ENCODE assay signal across 22 mouse cellular contexts in the genomic region with DNA sequence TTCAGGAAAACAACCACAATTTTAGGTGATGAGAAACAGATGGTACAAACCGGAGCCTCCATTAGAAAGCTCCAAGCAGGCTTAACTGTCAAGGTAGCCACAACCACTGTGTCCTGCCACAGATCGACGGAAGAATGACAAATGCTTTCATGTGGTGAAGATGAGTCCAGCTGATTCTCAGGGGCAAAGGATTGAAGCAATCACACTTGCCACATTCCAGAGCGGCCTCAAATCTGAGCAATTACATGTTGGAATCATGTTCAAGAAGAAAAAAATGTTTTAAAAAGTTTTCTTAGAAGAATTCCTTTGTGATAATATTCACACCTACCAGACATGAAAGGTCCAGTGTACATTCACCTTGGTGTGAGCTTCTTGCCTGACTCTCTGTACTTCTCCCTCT. TPM values are rescaled to one million over a fixed set of nuclear protein-coding genes. Genes with fewer than 3 reads are reported as not detected.
A peak's percentile ranks its signal among the peaks of the same experiment; 100 is the strongest.
DNase-seq lines count a peak whose midpoint lies in the region; ATAC-seq and TF ChIP-seq lines count a peak whose summit lies in the region.
"Had no signal": no experiment of that assay in that cellular context is flagged by ENCODE, and none has a peak within 500 bp of the region (broad histone marks: within the 10 kb centered on the region; RNA-seq: fewer than 3 reads in every experiment).

No protein-coding gene starts in this region.

- no peaks in the 10 kb centered on the region for H3K36me3 ChIP-seq in C2C12 (ENCODE audit: control insufficient read depth, insufficient read depth)
- H3K36me3 ChIP-seq in embryonic facial prominence, embryonic 10.5 days (replicated peaks) = no peaks in the 10 kb centered on the region
- no peaks in the 10 kb centered on the region for H3K36me3 ChIP-seq in myocyte (ENCODE audit: control insufficient read depth, insufficient read depth)
- no peaks in the 10 kb centered on the region for H3K36me3 ChIP-seq in forebrain, embryonic 15.5 days
- H3K36me3 ChIP-seq in hindbrain, embryonic 10.5 days = no peaks in the 10 kb centered on the region
- H3K36me3 ChIP-seq: embryonic facial prominence, embryonic 13.5 days; G1E had no signal

- no peak for ATAC-seq in forebrain, embryonic 15.5 days (replicated peaks)
- ATAC-seq: activated CD4-positive, CD25-positive, alpha-beta regulatory T cell, adult 4 months; CD4-positive, CD25-positive, alpha-beta regulatory T cell, adult 4 months; forebrain, embryonic 13.5 days; forebrain, embryonic 16.5 days; Patski had no signal

- H3K79me2 ChIP-seq in C2C12 (ENCODE audit: control insufficient read depth, insufficient read depth) (no peaks in the 10 kb centered on the region), myocyte (ENCODE audit: control insufficient read depth, insufficient read depth) (no peaks in the 10 kb centered on the region)

- H3K4me3 ChIP-seq in C2C12 (ENCODE audit: insufficient read depth, poor library complexity, severe bottlenecking) (no peak overlapping the region), myocyte (no peak overlapping the region)
- H3K4me3 ChIP-seq in embryonic facial prominence, embryonic 10.5 days = no peak overlapping the region
- no peak overlapping the region for H3K4me3 ChIP-seq in forebrain, embryonic 15.5 days
- no peak overlapping the region for H3K4me3 ChIP-seq in hindbrain, embryonic 10.5 days
- H3K4me3 ChIP-seq: embryonic facial prominence, embryonic 13.5 days; forebrain, embryonic 13.5 days had no signal

- peak; percentile 25 for DNase-seq in embryonic facial prominence, embryonic 10.5 days (ENCODE audit: low spot score)
- no peak for DNase-seq in heart, adult 8-10 months (ENCODE audit: low spot score)
- no peak for DNase-seq in hindbrain, embryonic 10.5 days (ENCODE audit: low spot score)
- DNase-seq: adrenal gland, adult 8-10 months; adrenal gland, postnatal 14 days; adrenal gland, postnatal 36 days; cerebellum, adult 11-12 months; cerebellum, adult 2 months; cerebellum, adult 9-10 months; cerebellum, postnatal 10 days; cerebellum, postnatal 25 days had no signal

- no peaks in the 10 kb centered on the region for H3K9me3 ChIP-seq in embryonic facial prominence, embryonic 10.5 days
- no peaks in the 10 kb centered on the region for H3K9me3 ChIP-seq in forebrain, embryonic 15.5 days
- H3K9me3 ChIP-seq in hindbrain, embryonic 10.5 days = no peaks in the 10 kb centered on the region
- H3K9me3 ChIP-seq: forebrain, embryonic 13.5 days; G1E had no signal

- H3K27me3 ChIP-seq in C2C12 (ENCODE audit: control insufficient read depth, insufficient read depth, insufficient read length) (no peaks in the 10 kb centered on the region), myocyte (ENCODE audit: control insufficient read depth, insufficient read depth, insufficient read length) (no peaks in the 10 kb centered on the region)
- no peaks in the 10 kb centered on the region for H3K27me3 ChIP-seq in embryonic facial prominence, embryonic 10.5 days (replicated peaks; ENCODE audit: low read depth, poor library complexity, severe bottlenecking)
- no peaks in the 10 kb centered on the region for H3K27me3 ChIP-seq in forebrain, embryonic 15.5 days
- no peaks in the 10 kb centered on the region for H3K27me3 ChIP-seq in hindbrain, embryonic 10.5 days (ENCODE audit: insufficient read depth, poor library complexity, severe bottlenecking)
- H3K27me3 ChIP-seq: CH12.LX; embryonic facial prominence, embryonic 13.5 days; forebrain, embryonic 13.5 days had no signal

- H3K4me1 ChIP-seq in embryonic facial prominence, embryonic 10.5 days = peaks cover 7% of the 10 kb centered on the region
- H3K4me1 ChIP-seq in forebrain, embryonic 15.5 days = no peaks in the 10 kb centered on the region
- H3K4me1 ChIP-seq in hindbrain, embryonic 10.5 days (replicated peaks) = no peaks in the 10 kb centered on the region
- H3K4me1 ChIP-seq: embryonic facial prominence, embryonic 13.5 days; forebrain, embryonic 13.5 days had no signal

- TF ChIP-seq POLR2A in myocyte (IDR thresholded peaks at IDR 0.05; ENCODE audit: insufficient read length, low read depth) = no peak

- TF ChIP-seq CTCF in C2C12 (IDR thresholded peaks at IDR 0.05; ENCODE audit: control insufficient read depth, insufficient read depth, insufficient read length) = no peak

- peak overlapping the region; percentile 30 for H3K4me2 ChIP-seq in myocyte (ENCODE audit: low read depth)
- no peak overlapping the region for H3K4me2 ChIP-seq in forebrain, embryonic 15.5 days (replicated peaks)
- H3K4me2 ChIP-seq: embryonic facial prominence, embryonic 13.5 days; forebrain, embryonic 13.5 days had no signal

- H3K79me3 ChIP-seq in C2C12 (ENCODE audit: low read depth) = no peaks in the 10 kb centered on the region

- no peak overlapping the region for H3K27ac ChIP-seq in embryonic facial prominence, embryonic 10.5 days (replicated peaks)
- no peak overlapping the region for H3K27ac ChIP-seq in forebrain, embryonic 15.5 days (replicated peaks)
- H3K27ac ChIP-seq in hindbrain, embryonic 10.5 days = no peak overlapping the region
- H3K27ac ChIP-seq: embryonic facial prominence, embryonic 13.5 days; forebrain, embryonic 13.5 days had no signal

- 47% methylated on average over 4 of the region's 4 CpGs for WGBS in embryonic facial prominence, embryonic 10.5 days
- 91% methylated on average over 4 of the region's 4 CpGs for WGBS in forebrain, embryonic 15.5 days
- 69% methylated on average over 4 of the region's 4 CpGs for WGBS in hindbrain, embryonic 10.5 days

- H3ac ChIP-seq in C2C12 (ENCODE audit: control insufficient read depth, insufficient read length, low read depth) (no peak overlapping the region), myocyte (ENCODE audit: control insufficient read depth, insufficient read length) (no peak overlapping the region)

- no peak overlapping the region for H3K9ac ChIP-seq in forebrain, embryonic 15.5 days (replicated peaks)
- H3K9ac ChIP-seq: embryonic facial prominence, embryonic 13.5 days; forebrain, embryonic 13.5 days had no signal

TF ChIP-seq in C2C12, 6 proteins besides CTCF, POLR2A, EP300 and RAD21:
- TF ChIP-seq CEBPB (IDR thresholded peaks at IDR 0.05; ENCODE audit: low read depth) = peak; percentile 51
- TF ChIP-seq MAX (IDR thresholded peaks at IDR 0.05) = no peak

TF ChIP-seq in myocyte, 11 proteins besides CTCF, POLR2A, EP300 and RAD21:
- TF ChIP-seq SRF (IDR thresholded peaks at IDR 0.05; ENCODE audit: control insufficient read depth, insufficient read length, low read depth) = no peak
- TF ChIP-seq TCF12 (IDR thresholded peaks at IDR 0.05; ENCODE audit: insufficient read depth, poor library complexity, severe bottlenecking) = peak; percentile 15
- peak; percentile 51; the same call in 1 of the 2 replicates for TF ChIP-seq CEBPB (IDR thresholded peaks at IDR 0.05; ENCODE audit: insufficient read depth, poor library complexity, severe bottlenecking)

RNA-seq across cellular contexts. Expression of a gene that starts 57.7 kb away (rescaled TPM):
- polyA plus RNA-seq in C2C12 (2012; fragmentation: generic; extraction: Trizol) (0.11 TPM), myocyte (2012; fragmentation: generic; extraction: Trizol) (0.14 TPM)
- 1.8 and 2.0 TPM in 2 replicates for polyA plus RNA-seq in embryonic facial prominence, embryonic 10.5 days (2016; fragmentation: Nextera tagmentation; extraction: Ambion mirVana)
- polyA plus RNA-seq in forebrain, embryonic 15.5 days (2015; fragmentation: Nextera tagmentation; extraction: Ambion mirVana) = 12.4 and 13.0 TPM in 2 replicates
- not detected for total RNA-seq in heart, adult 8-10 months (2022)
- 1.5 and 1.8 TPM in 2 replicates for polyA plus RNA-seq in hindbrain, embryonic 10.5 days (2016; fragmentation: Nextera tagmentation; extraction: Ambion mirVana)
